Mouse (Mus musculus): ENCODE measurements around the gene Hcrt. TPM values are rescaled to one million over a fixed set of nuclear protein-coding genes. Genes with fewer than 3 reads are reported as not detected.

The Hcrt gene
- polyA plus RNA-seq, 3 experiments from 2014 or later, result not detected

DNA sequence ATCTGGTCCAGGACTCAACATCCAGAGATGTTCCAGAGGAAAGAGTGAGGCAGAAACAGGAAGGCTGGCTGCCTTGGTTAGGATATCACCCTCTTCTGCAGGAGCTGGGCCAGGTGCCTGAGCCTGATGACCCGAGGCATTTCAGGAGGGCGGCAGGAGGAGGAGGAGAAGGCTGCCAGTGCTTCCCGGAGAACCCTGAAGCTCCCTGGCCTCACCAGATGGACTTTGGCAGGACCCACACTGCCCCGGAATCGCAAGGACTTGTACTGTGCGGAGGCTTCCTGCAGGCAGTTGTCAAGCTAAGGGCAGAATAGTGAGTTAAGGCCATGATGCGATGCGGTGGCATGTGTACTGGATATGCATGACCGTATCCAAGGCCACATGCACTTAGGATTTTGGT, 4.0 kb upstream of the Hcrt start:
- no peak for ATAC-seq

DNA sequence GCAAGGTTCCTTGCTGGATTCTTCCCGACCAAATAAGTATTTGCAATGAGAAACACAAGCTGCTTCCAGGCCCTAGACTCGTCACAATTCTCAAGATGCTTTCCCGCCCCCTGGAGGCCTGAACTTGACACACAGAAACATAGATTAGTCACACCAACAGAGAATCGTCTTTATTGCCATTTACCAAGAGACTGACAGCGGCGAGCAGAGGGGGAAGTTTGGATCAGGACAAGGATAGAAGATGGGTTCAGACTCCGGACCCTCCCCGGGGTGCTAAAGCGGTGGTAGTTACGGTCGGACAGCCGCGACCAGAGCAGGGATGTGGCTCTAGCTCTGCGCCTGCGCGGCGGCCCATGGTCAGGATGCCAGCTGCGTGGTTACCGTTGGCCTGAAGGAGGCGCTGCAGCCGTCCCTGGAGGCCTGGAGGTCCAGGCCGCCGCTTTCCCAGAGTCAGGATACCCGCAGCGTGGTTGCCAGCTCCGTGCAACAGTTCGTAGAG, 1.1 kb downstream of the Hcrt start:
- peak; percentile 69 for ATAC-seq

DNA sequence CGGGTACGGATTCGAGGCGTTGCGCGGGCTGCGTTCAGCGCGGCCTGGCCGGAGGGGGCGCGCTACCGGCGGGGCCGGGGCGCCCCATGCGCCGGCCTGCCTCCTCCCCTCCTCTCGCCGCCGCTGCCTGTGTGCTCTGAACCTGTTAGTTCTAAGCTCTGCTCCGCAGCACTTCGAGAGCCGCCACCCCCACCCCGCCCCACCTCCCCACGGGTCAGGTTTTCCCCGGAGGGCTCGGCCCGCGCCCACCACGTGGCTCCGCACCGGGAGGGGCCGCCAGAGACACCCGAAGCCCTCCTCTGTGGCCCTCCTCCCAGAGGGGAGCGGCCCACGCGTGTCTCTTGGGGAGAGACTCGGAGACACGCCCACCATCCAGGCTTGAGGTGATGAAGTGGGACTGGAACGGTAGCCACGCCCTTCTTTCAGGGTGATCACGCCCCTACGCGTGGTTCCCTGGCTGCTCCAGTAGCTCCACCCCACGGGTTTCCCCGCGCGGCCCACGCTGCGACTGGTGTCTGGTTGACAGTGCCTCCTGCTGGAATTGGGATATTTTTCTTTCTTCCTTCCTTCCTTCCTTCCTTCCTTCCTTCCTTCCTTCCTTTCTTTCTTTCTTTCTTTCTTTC, 3.0 kb downstream of the Hcrt start, which contains the start of gene Kcnh4:
Gene Kcnh4, minus strand, starts transcription at position 332 of the 623 bp plus-strand sequence.
- ATAC-seq, result peak; percentile 78

DNA sequence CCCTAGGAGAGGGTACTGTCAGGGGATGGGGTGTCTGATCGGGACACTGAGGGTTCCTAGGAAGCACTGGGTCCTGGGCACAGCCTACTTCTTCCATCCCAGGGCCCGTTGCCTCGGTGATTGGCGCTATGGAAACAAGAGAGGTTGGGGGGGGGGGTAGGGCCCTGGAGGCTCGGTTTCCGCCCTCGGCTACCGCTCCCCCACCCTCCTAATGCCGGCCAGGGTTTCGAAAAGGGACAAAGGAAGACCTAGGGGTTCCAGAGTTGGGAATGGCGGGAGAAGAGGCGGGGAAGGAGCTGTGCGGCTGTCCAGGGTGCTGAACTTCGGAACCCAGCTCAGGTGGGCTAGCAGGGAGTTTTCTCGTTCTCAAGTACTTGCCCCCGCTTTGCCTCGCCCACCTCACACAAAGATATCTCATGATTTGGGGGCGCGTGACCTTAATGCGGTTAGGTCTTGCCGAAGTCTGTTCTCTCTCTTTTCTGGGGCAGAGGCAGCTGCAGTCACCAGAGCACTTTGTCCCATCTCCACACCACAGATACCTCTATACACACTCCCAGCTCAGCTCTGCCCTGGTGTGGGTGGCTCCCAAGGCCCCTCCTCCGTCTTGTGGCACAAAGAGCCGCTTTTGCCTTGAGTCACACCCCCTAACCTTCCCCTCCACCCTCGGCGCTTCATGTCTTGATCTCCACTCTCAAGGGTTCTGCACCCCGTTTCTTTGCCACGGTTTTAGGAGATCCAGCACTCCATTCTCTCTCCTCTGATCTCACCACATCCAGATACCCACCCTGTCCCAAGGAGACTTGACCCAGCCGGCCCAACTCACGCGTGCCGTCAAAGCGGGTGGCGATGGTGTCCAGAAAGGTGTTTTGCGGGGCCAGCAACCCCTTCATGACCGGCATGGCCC, 3.8 kb downstream of the Hcrt start:
- ATAC-seq, result peak; percentile 22

DNA sequence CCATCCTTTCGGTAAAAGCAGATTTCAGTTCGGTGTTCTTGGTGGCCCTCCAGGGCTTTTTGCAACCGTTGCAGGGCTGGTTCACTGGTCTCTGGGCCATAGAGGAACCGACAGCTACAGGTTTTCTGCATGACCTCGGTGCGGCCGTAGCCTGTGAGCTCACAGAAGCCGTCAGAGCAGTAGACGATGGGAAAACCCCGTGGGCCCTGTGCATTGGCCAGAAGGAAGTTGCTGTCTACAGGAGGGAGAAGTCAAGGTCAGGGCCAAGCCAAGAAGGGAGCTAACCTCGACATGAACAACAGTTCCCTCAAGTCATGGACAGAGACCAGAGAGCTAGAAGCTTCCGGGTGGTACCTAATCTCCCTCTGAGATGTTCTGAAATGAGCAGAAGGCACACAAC, 5.2 kb downstream of the Hcrt start:
- ATAC-seq, result no peak

DNA sequence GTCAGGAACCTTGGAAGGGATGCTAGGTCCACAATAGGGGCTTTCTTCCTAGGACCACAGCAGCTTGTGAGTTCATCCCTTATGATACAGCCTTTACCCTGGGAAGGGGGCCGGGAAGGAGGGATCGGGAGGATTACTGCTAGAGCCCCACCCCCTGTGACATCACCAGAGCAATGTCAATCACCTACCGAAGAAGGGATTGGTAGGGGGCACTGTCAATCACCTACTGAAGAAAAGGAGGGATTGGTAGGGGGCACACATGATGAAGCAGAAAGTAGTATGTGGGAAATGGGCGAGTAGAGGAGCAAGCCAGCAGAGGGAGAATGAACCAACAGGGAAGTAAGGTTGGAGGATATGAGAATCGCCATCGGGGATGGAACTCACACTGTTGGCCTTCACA, 6.3 kb downstream of the Hcrt start:
- no peak for ATAC-seq

DNA sequence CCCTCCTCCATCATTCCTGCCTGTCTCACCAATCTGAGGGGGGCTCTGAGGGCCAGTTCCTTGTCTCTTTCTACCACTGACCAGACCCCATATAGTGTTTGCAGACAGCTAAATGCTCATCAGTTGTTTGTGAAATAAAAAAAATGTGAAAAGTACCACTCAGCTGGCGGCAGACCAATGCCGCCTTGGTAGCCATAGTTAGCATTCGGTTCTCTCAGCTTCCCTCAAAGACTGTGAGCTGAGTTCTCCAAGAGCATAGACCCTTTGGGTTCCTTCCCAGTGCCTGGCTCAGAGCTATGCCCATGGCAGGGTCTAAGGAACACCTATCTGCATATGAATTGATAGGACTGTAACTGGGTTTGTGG, 8.1 kb downstream of the Hcrt start:
- no peak for ATAC-seq

DNA sequence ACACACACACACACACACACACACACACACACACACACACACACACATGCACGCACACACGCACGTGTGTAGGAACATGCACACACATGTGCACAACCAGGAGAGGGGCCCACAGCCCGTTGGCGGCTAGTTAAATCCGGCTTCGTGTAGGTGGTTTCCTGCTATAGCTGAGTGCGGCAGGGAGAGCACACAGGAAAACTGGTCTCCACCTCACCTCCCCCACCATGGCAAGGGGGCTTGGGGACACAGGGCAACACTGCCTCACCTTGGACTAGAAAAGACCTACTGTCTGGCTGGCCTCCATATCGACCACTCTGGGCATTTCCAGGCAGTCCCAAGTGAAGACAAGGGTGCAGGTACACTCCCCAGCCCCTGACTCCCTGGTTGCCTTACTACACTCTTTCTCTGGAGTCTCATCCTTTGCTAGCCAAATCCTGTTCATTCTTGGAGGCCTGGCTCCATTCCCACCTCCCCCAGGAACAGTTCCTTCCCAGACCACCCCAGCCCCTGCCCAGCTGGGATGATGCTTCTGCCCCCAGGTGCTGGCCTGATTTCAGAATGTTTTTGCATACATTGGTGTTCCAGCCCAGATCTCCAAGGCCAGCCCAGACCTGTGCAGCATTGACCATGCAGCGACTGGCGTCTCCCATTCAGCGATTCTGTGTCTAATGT, 8.6 kb downstream of the Hcrt start:
- ATAC-seq, result no peak

DNA sequence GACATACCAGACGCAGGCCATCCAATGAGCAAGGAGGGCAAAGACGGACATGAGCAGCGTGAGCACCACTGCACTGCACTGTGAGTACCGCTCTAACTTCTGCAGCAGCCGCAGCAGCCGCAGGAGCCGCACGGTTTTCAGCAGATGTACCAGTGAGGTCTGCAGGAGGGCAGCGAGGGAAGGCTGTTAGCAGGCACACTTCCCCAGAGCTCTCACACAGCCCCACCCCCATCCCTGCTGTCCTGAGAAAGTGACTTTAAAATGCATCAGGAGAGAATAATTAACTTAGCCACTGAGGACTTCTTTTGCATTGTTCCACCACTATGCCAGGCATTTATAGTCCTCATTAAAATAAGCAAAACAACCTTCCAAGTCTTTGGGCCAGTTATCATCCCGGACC, 10.4 kb downstream of the Hcrt start:
- ATAC-seq, result no peak

DNA sequence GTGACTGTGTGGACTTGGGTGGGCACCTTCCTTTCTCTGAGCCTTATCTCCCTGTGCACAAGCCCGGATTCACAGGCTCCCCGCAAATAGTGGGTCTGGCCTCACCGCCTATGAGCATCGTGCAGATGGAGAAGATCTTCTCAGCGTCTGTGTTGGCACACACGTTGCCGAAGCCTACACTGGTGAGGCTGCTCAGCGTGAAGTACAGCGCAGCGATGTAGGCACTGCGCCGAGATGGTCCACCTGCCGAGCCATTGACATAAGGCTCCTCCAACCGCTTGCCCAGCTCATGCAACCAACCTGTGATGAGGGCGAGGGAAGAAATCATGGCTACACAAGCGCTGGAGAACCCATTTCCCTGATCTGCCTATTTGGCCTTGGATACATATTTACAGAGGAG, 12.6 kb downstream of the Hcrt start:
- no peak for ATAC-seq

DNA sequence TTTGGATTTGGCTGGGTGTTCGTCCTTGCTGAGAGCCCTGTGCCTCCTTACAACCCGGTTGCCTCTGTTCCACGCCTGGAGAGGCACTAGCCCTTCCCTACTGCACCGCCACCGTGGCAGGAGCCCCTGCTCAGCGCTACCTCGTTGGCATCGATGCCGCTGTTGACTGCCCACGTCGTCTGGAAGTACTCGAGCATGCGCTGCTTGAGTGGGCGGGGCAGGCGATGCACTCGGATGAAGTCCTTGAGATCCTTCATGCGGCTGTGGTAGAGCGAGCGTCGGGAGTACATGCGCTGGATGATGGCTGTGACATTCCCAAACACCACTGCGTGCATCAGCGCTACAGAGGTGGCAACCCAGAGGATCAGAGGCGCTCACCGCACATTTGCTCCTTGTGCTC, 13.3 kb downstream of the Hcrt start:
- ATAC-seq, result no peak

DNA sequence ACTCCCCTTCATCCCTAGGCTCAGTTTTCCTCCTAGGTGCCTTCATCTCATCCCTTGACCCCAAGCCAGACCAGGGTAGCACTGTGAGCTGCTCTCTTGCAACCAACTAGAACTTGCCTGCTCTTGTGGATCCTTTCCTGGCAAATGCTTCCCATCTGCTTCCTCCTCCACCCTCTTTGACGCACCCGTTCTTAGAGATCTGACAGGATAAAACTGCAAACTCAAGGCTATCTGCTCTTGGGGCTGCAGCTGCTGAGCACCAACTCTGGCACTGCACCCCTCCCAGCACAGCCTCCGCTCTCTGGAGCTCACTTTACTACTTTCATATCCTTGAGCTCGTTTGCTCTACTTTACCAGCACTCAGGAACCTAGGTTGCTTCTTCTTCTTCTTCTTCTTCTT, 14.1 kb downstream of the Hcrt start:
- no peak for ATAC-seq

DNA sequence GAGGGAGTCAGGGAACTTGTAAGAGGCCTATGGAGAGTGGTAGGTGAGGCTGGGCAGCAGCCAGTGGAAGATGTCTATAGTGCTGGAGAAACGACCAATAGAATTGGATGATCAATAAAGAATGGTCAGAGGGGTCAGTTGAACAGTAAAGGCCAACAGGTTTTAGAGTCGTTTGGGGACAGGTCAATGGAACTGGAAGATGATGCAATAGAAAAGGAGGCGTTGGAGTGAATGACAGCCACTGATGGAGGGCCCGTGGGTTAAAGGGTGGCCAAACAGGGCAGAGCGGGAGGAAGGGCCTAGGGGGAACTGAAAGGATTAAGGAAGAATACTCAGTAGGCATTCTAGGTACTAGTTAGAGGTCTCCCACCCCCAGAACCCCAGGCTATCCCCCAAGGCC, 15.6 kb downstream of the Hcrt start:
- ATAC-seq, result no peak

DNA sequence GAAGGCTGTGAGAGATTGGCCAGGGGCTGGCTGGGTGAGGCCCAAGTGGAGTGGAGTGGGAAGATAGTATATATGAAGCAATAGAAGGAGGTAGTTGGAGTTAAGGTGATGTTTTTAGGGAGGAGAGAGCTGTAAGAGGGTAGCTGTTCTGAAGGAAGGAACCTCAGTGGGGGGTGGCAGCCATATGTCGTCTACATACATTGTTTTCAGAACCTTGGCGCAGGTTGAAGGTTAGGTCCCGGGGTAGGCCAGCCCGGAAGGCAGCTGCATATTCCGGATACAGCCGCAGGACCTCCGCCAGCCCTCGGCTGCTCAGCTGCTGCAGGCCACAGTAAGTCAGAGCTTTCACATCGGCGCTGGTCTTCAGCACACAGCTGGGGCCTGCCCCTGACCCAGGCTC, 16.2 kb downstream of the Hcrt start:
- ATAC-seq, result no peak

DNA sequence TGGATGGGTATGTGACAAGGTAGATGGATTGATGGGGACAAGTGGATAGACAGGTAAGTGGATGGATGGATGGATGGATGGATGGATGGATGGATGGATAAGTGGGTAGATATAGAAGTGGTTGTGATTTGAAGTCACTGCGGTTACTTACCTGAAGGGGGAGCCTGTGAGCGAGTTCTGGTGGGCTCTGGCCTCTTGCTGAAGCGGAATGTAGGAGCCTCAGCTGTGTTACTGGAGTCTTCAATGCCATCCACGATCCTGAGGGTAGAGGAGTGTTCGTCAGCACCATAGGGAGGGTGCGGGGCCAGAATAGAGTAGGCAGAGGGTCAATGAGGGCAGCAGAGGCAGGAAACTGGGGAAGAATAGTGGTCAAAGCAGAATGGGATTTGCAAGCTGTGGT, 17.6 kb downstream of the Hcrt start:
- peak; percentile 56 for ATAC-seq

DNA sequence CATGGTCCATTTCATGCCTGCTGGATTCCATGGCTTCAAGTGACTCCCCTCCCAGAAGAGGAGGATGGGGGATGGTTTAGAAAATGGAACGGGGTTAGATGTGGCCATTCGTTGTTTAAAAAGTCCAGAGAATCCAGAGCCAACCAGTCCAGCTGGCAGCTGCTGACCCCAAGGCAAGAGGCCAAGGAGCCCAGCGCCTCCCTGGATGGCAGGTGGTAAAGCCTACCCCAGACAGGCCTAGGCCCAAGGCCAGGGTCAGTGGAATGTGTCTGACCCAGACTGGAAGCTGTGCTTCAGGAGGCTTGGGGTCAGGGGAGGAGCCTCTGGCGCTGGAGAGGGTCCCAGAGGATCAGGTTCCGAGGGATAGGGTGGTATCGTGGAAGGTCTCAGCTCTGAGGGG, 21.4 kb downstream of the Hcrt start:
- ATAC-seq, result no peak

DNA sequence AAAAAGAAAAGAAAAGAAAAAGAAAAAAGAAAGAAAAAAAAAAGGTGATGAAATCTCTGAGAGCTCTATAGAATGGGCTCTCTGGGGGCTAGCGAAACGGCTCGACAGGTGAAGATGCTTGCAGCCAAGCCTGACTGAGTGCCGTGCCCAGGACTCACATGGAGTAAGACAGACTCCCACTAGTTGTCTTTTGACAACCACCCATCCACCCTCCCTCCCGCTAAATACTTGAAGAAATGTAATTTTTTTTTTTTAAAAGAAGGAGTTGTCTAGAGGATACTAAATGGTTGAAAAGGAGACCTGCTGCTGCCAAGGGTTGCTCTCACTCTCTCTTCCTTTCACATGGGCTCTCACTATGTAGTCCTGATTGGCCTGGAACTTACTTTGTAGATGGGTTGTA, 24.0 kb downstream of the Hcrt start:
- ATAC-seq, result no peak

DNA sequence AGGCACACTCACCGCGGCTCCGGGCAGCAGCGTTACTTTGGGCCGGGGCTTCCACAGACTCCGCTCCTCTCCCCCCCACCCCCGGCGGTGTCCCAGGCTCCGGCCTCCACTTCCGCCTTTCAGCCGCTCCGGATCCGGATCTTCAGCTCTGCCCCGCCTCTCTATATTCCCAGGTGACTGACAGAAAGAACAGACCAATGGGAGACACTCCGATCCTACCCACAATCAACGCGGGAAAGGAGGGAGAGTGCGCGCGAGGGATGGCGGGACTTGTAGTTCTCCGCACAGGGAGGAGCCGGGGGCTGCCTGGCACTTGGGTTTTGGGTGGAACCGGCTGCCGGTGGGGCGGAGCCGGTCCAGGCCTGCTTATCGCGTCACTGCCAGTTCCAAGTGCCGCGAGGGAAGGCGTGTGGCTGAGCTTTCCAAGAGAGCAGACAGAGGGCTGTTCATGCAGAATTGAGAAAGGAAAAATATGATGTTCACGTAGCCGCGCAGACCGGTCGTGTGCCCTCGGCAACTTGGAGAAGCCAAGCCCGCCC, 24.6 kb downstream of the Hcrt start, which contains the start of gene Rab5c:
Gene Rab5c, minus strand, starts transcription at position 150 of the 539 bp plus-strand sequence.
- ATAC-seq, result peak; percentile 98

DNA sequence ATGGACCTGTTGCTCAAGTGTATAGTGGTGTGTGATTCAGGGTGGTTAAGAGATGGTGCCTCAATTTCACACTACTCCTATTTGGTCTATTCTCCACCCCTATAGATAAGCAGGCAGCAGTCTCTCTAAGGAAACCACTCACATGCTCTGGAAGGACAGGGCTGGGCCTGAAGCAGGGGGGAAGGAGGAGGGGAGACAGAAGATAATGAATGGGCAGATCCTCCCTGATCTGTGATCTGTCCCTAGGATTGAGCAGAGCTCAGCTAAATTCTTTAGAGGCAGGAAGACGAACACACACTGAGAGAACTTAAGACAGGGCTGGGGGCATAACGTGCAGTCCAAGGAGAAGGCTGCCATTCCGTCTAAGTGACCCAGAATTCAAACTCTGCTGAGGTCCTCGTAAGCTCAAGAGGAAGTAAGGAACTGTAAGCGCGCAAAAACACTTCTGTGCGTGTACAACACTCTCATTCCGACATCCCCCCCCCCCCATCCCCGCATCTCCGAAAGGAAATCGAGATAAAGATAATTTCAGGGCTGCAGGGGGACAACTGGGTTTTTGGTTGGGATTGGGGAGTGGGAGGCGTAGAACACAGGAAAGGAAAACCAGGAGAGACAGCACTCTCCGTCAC, 25.5 kb downstream of the Hcrt start:
- no peak for ATAC-seq

DNA sequence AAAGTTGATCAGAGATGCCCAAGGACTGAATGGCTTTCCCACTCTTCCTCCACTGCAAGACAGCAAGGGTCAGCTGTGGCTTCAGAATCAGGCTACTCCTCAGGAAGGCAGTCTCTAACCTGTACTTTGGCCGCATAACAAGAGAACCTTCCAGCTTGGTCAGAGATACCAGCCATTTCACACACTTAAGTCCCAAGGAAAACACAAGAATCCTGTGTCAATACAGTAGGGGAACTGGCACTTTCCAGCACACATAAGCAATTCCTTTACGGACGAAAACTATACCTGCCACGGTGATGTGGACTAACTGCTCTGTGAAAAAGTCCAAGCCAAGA, 26.0 kb downstream of the Hcrt start:
- ATAC-seq, result no peak

DNA sequence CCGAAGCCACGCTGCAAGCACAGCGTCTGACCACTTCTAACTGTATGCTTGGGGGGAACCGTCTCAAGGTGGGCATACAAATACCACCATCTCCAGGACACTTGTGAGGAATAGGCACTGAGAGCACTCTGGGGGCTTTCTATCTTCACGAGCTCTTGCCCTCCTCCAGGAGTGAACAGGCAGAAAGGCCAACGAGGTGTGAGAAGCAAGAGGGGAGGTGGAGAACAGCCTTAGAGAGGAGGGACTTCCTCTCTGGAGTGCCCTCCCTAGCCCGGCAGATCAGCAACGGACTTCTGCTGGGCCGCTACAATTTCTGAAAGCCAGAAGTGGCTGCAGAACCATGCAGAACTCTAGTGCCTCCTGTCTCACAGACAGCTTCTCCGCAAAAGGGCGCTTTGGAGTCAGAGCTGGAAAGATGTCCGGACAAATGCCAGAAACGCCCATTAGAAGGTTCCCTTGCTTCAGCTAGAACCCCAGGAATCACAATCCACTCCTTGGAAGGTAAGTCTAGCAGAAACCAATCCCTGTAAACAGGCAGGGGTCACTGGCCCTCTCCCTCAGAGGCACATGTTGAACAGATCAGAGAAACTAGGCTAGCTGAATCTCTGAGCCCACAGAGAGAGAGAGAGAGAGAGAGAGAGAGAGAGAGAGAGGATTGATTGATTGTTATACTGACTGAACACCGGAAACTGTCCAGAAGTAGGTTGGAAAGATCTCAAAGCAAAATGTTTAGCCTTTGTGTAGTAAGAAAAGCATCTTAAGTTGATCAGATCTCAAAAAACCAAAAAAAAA, 26.6 kb downstream of the Hcrt start:
- ATAC-seq, result no peak
